Mouse (Mus musculus) ovary, adult 2 months (tissue): ENCODE data around the gene Nle1. TPM values are rescaled to one million over a fixed set of nuclear protein-coding genes. Genes with fewer than 3 reads are reported as not detected.

Source experiments
- polyA plus RNA-seq: library from polyadenylated mRNA; depleted of rRNA; stranded (reverse); fragments of >200 nt; gene quantifications from 2 replicates; pipeline ENCODE4 v1.2.3, GENCODE M21; 2012; rRNA removed

Nle1 gene
- 91.1 and 92.9 TPM in 2 replicates for polyA plus RNA-seq

GRCm38 (mm10) chr11:82907651-82908607 is at the start of gene Nle1:
Nle1 (minus strand) TSS chr11:82908411.

GRCm38 (mm10) chr11:82950736-82951481 is 42.7 kb upstream of the Nle1 start, which contains the start of gene Slfn5:
Slfn5 (plus strand) TSS chr11:82951349.

GRCm38 (mm10) chr11:82910250-82910649 is 2.0 kb upstream of the Nle1 start, which contains the start of gene Unc45b:
Unc45b (plus strand) TSS chr11:82910550.

GRCm38 (mm10) chr11:82891936-82892335 is 16.3 kb downstream of the Nle1 start, which contains the start of gene Fndc8:
Fndc8 (plus strand) TSS chr11:82892124.

GRCm38 (mm10) chr11:82890342-82890762 is 17.9 kb downstream of the Nle1 start, which contains the start of gene Rad51d:
Rad51d (minus strand) TSS chr11:82890614.

GRCm38 (mm10) chr11:82871031-82871446 is 37.2 kb downstream of the Nle1 start, which contains the start of gene Rffl:
Rffl (minus strand) TSS chr11:82871210.

Other genes starting within 250 kb of the Nle1 start
- 0.08 and 0.12 TPM in 2 replicates for gene Cct6b, start 144.1 kb downstream of the Nle1 start, polyA plus RNA-seq
- gene Zfp830, start 144.1 kb downstream of the Nle1 start, polyA plus RNA-seq: 5.3 and 7.2 TPM in 2 replicates
- 23.8 and 27.0 TPM in 2 replicates for gene Lig3, start 127.3 kb downstream of the Nle1 start, polyA plus RNA-seq
- gene Rffl, start 37.2 kb downstream of the Nle1 start, polyA plus RNA-seq: 11.7 and 12.7 TPM in 2 replicates
- gene Rad51d, start 17.8 kb downstream of the Nle1 start, polyA plus RNA-seq: 18.5 and 26.8 TPM in 2 replicates
- 0.09 and 0.30 TPM in 2 replicates for gene Fndc8, start 16.3 kb downstream of the Nle1 start, polyA plus RNA-seq
- gene Unc45b, start 2.1 kb upstream of the Nle1 start, polyA plus RNA-seq: 8.5 and 12.4 TPM in 2 replicates
- 2.1 and 2.2 TPM in 2 replicates for gene Slfn5, start 42.9 kb upstream of the Nle1 start, polyA plus RNA-seq
- 0.76 and 0.91 TPM in 2 replicates for gene Slfn9, start 83.4 kb upstream of the Nle1 start, polyA plus RNA-seq
- gene Slfn8, start 112.4 kb upstream of the Nle1 start, polyA plus RNA-seq: 0.30 and 0.38 TPM in 2 replicates
- gene Slfn2, start 156.7 kb upstream of the Nle1 start, polyA plus RNA-seq: 2.4 and 2.8 TPM in 2 replicates
- 0.34 and 0.50 TPM in 2 replicates for gene Slfn1, start 208.4 kb upstream of the Nle1 start, polyA plus RNA-seq